Mouse (Mus musculus): ENCODE data around the gene Slc43a3.

DNA sequence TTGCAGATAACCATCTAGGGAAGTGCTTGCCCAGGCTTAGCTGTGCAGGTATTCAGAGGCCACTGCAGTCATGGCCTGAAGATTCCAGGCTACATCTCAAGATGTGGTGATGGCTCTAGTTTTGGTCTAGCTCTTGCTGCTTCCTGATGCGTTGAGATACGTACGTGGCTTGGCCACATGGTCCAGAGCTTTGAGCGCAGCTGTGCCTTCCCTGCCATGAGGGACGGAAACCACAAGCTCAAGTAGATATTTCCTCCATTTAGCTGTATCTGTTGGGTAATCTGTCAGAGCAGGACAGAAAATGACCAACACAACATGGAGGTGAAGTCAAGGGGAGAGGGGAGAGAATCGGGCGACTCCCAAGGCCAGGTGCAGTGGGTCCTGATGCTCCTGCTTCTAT lies 6.2 kb upstream of the Slc43a3 start:
- TF ChIP-seq POLR2A (IDR thresholded peaks at IDR 0.05; ENCODE audit: control insufficient read depth in 1 of 2, insufficient read depth in 1 of 2, low read depth in 1 of 2, low read length in 2 of 2, poor library complexity in 1 of 2) = no peak
- TF ChIP-seq UBTF (IDR thresholded peaks at IDR 0.05; ENCODE audit: borderline replicate concordance, insufficient read depth, low read depth, low read length) = no peak
- TF ChIP-seq ZNF384 (IDR thresholded peaks at IDR 0.05; ENCODE audit: low read depth, low read length) = no peak
- no peak for TF ChIP-seq ZC3H11A (IDR thresholded peaks at IDR 0.05; ENCODE audit: low read depth, low read length)
- no peak for TF ChIP-seq CTCF (IDR thresholded peaks at IDR 0.05 in 2 of 3, conservative IDR thresholded peaks at IDR 0.05 in 1 of 3; ENCODE audit: control insufficient read depth in 1 of 3, insufficient read depth in 1 of 3, low read depth in 2 of 3, low read length in 3 of 3, poor library complexity in 1 of 3, severe bottlenecking in 1 of 3)
- no peak for TF ChIP-seq MEF2A (IDR thresholded peaks at IDR 0.05; ENCODE audit: extremely low read depth, insufficient replicate concordance, low read depth, low read length, poor library complexity, severe bottlenecking)
- no peak for TF ChIP-seq RAD21 (IDR thresholded peaks at IDR 0.05; ENCODE audit: low read depth, low read length)
- TF ChIP-seq TBP (IDR thresholded peaks at IDR 0.05; ENCODE audit: low read depth, low read length) = no peak
- TF ChIP-seq EP300 (IDR thresholded peaks at IDR 0.05; ENCODE audit: low read depth in 1 of 2, low read length in 2 of 2) = no peak
- no peak for TF ChIP-seq ZMIZ1 (IDR thresholded peaks at IDR 0.05; ENCODE audit: low read depth, low read length)
- no peak for TF ChIP-seq MAX (IDR thresholded peaks at IDR 0.05; ENCODE audit: low read length)
- TF ChIP-seq E2F4 (IDR thresholded peaks at IDR 0.05; ENCODE audit: borderline replicate concordance, low read depth, low read length) = no peak
- no peak for TF ChIP-seq ETS1 (IDR thresholded peaks at IDR 0.05; ENCODE audit: low read depth, low read length)
- TF ChIP-seq ZKSCAN1 (IDR thresholded peaks at IDR 0.05; ENCODE audit: low read depth, low read length) = no peak
